Mouse (Mus musculus): ENCODE measurements at regions not wholly inside any gene's neighbourhood (a gene's known extent, or its start where the extent isn't known, plus 50 kb on each side); places are given as distances from the start of the nearest gene placed in this dataset.

GRCm38 (mm10) chr9:116327080-116327479 lies 151.9 kb upstream of the Tgfbr2 start:
- DNase-seq: no peak

- DNase-seq: no peak
These were observed 149.8 kb upstream of the Tgfbr2 start for GRCm38 (mm10) chr9:116324971-116325370.

GRCm38 (mm10) chr9:116323871-116324721 lies 148.9 kb upstream of the Tgfbr2 start:
- no peak for DNase-seq

- DNase-seq: no peak
These were observed 146.7 kb upstream of the Tgfbr2 start for GRCm38 (mm10) chr9:116321908-116322307.

- DNase-seq: no peak
These were observed 144.3 kb upstream of the Tgfbr2 start for GRCm38 (mm10) chr9:116319421-116319820.

- DNase-seq: no peak
These were observed 141.5 kb upstream of the Tgfbr2 start for GRCm38 (mm10) chr9:116316582-116317095.

- DNase-seq: no peak
These were observed 139.6 kb upstream of the Tgfbr2 start for GRCm38 (mm10) chr9:116314803-116315202.

GRCm38 (mm10) chr9:116313932-116314790 lies 139.0 kb upstream of the Tgfbr2 start:
- DNase-seq: no peak

- no peak for DNase-seq
These were observed 136.2 kb upstream of the Tgfbr2 start for GRCm38 (mm10) chr9:116311364-116311763.

GRCm38 (mm10) chr9:116301602-116302001 lies 126.4 kb upstream of the Tgfbr2 start:
- DNase-seq: no peak

- no peak for DNase-seq
These were observed 123.6 kb upstream of the Tgfbr2 start for GRCm38 (mm10) chr9:116298791-116299190.

GRCm38 (mm10) chr9:116296349-116296748 lies 121.2 kb upstream of the Tgfbr2 start:
- DNase-seq: no peak

- DNase-seq: no peak
These were observed 118.9 kb upstream of the Tgfbr2 start for GRCm38 (mm10) chr9:116294073-116294472.

GRCm38 (mm10) chr9:116293110-116293509 lies 118.0 kb upstream of the Tgfbr2 start:
- no peak for DNase-seq

GRCm38 (mm10) chr9:116291624-116292023 lies 116.5 kb upstream of the Tgfbr2 start:
- no peak for DNase-seq

GRCm38 (mm10) chr9:116290896-116291295 lies 115.7 kb upstream of the Tgfbr2 start:
- no peak for DNase-seq

- DNase-seq: no peak
These were observed 110.7 kb upstream of the Tgfbr2 start for GRCm38 (mm10) chr9:116285691-116286431.

- DNase-seq: no peak
These were observed 108.8 kb upstream of the Tgfbr2 start for GRCm38 (mm10) chr9:116283790-116284526.

GRCm38 (mm10) chr9:116281654-116282053 lies 106.5 kb upstream of the Tgfbr2 start:
- DNase-seq: no peak

GRCm38 (mm10) chr9:116280146-116280545 lies 105.0 kb upstream of the Tgfbr2 start:
- no peak for DNase-seq

- no peak for DNase-seq
These were observed 103.7 kb upstream of the Tgfbr2 start for GRCm38 (mm10) chr9:116278862-116279261.

GRCm38 (mm10) chr9:116277736-116278135 lies 102.6 kb upstream of the Tgfbr2 start:
- no peak for DNase-seq
